ENCODE assay signal across 18 mouse cellular contexts in genomic region chr1:154686861-154687260, GRCm38 (mm10).
DNase-seq lines count a peak whose midpoint lies in the region; ATAC-seq and TF ChIP-seq lines count a peak whose summit lies in the region.
"Had no signal": no experiment of that assay in that cellular context is flagged by ENCODE, and none has a peak within 500 bp of the region (broad histone marks: within the 10 kb centered on the region; RNA-seq: fewer than 3 reads in every experiment).

No protein-coding gene starts in this region.

- H3K9me3 ChIP-seq in liver, postnatal 0 days (ENCODE audit: low read length), result no peaks in the 10 kb centered on the region
- no peaks in the 10 kb centered on the region for H3K9me3 ChIP-seq in liver, embryonic 12.5 days (replicated peaks)
- H3K9me3 ChIP-seq: heart, embryonic 15.5 days; kidney, embryonic 15.5 days; liver, embryonic 13.5 days; stomach, embryonic 15.5 days had no signal

- H3K9ac ChIP-seq in liver, postnatal 0 days (replicated peaks), result no peak overlapping the region
- H3K9ac ChIP-seq in liver, embryonic 12.5 days, result no peak overlapping the region
- H3K9ac ChIP-seq: heart, embryonic 15.5 days; kidney, embryonic 15.5 days; liver, embryonic 13.5 days; stomach, embryonic 15.5 days had no signal

- H3K27ac ChIP-seq in liver, postnatal 0 days (ENCODE audit: low read depth), result no peak overlapping the region
- no peak overlapping the region for H3K27ac ChIP-seq in liver, embryonic 12.5 days
- H3K27ac ChIP-seq: heart, embryonic 15.5 days; kidney, embryonic 15.5 days; left cerebral cortex, adult 2 months; liver, embryonic 13.5 days; stomach, embryonic 15.5 days had no signal

- 69% methylated on average over 6 of the region's 6 CpGs for WGBS in liver, postnatal 0 days (ENCODE audit: insufficient replicate concordance)
- 71% methylated on average over 6 of the region's 6 CpGs for WGBS in liver, embryonic 12.5 days (ENCODE audit: insufficient replicate concordance)

- TF ChIP-seq CTCF in liver, postnatal 0 days (IDR thresholded peaks at IDR 0.05; ENCODE audit: low read depth), result no peak

- H3K36me3 ChIP-seq in liver, postnatal 0 days (replicated peaks; ENCODE audit: insufficient read depth, low read length), result no peaks in the 10 kb centered on the region
- H3K36me3 ChIP-seq in liver, embryonic 12.5 days, result no peaks in the 10 kb centered on the region
- H3K36me3 ChIP-seq: heart, embryonic 15.5 days; kidney, embryonic 15.5 days; liver, embryonic 13.5 days; stomach, embryonic 15.5 days had no signal

- H3K4me2 ChIP-seq in liver, postnatal 0 days (ENCODE audit: low read depth, low read length), result peak overlapping the region; percentile 19; the same call in 1 of the 2 replicates
- no peak overlapping the region for H3K4me2 ChIP-seq in liver, embryonic 12.5 days
- H3K4me2 ChIP-seq: heart, embryonic 15.5 days; kidney, embryonic 15.5 days; liver, embryonic 13.5 days; stomach, embryonic 15.5 days had no signal

- no peak for ATAC-seq in liver, postnatal 0 days
- ATAC-seq in liver, embryonic 12.5 days, result no peak
- ATAC-seq: forebrain, embryonic 14.5 days; intestine, embryonic 16.5 days; lung, postnatal 0 days had no signal

- no peaks in the 10 kb centered on the region for H3K27me3 ChIP-seq in liver, postnatal 0 days (ENCODE audit: insufficient read depth, low read length)
- H3K27me3 ChIP-seq in liver, embryonic 12.5 days (replicated peaks), result no peaks in the 10 kb centered on the region
- H3K27me3 ChIP-seq: heart, embryonic 15.5 days; kidney, embryonic 15.5 days; liver, embryonic 13.5 days; stomach, embryonic 15.5 days had no signal

- TF ChIP-seq EP300 in liver, postnatal 0 days (IDR thresholded peaks at IDR 0.05; ENCODE audit: low read depth), result no peak

- no peak for DNase-seq in liver, postnatal 0 days
- peak; percentile 37 for DNase-seq in cerebellum, adult 11 months
- DNase-seq in cerebellum, adult 9-11 months, result peak; percentile 57
- DNase-seq in retina, embryonic 14.5 days (ENCODE audit: low spot score), result peak; percentile 34
- no peak for DNase-seq in frontal cortex, adult 2 months (ENCODE audit: extremely low spot score in 1 of 2, low spot score in 1 of 2)
- DNase-seq in B cell, adult 2 months, result no peak
- DNase-seq: adrenal gland, postnatal 36 days; heart, adult 18-20 months; liver, embryonic 13.5 days had no signal

- no peak overlapping the region for H3K4me3 ChIP-seq in liver, postnatal 0 days (ENCODE audit: low read depth, low read length)
- no peak overlapping the region for H3K4me3 ChIP-seq in liver, embryonic 12.5 days
- H3K4me3 ChIP-seq: heart, embryonic 15.5 days; kidney, embryonic 15.5 days; left cerebral cortex, adult 2 months; liver, embryonic 13.5 days; myocyte; stomach, embryonic 15.5 days had no signal

- H3K4me1 ChIP-seq in liver, postnatal 0 days (ENCODE audit: insufficient read depth), result no peaks in the 10 kb centered on the region
- H3K4me1 ChIP-seq in liver, embryonic 12.5 days, result no peaks in the 10 kb centered on the region
- H3K4me1 ChIP-seq: kidney, embryonic 15.5 days; liver, embryonic 13.5 days; stomach, embryonic 15.5 days had no signal

Comparison
In these comparisons a context has a peak if more than half of its experiments do, and no peak if none do; other contexts are left out.
1. DNase-seq: peak in cerebellum, adult 11 months (single experiment), cerebellum, adult 9-11 months (single experiment) and retina, embryonic 14.5 days (single experiment); none in liver, postnatal 0 days (single experiment), frontal cortex, adult 2 months (0 of 2) and B cell, adult 2 months (0 of 2).